Mouse (Mus musculus) limb, embryonic 12.5 days (tissue): ENCODE data around the gene Sipa1. TPM values are rescaled to one million over a fixed set of nuclear protein-coding genes. Genes with fewer than 3 reads are reported as not detected.

Experiments
- ATAC-seq: fragments of 200-750 bp; cut with Nextera tagmentation; 2 replicates; pipeline ENCODE4 v1.8.0; 2017; ENCODE audit warnings: low read depth, moderate TSS enrichment; ENCODE audit not compliant: insufficient number of reproducible peaks, insufficient read depth, low FRiP score, low TSS enrichment
- H3K27ac ChIP-seq: fragments of 300-500 bp; sonication (generic); 2 replicates; pipeline ENCODE4 v1.5.1; 2016; ENCODE audit warnings: mild to moderate bottlenecking, moderate library complexity
- H3K27me3 ChIP-seq: fragments of 300-500 bp; sonication (generic); 2 replicates; pipeline ENCODE4 v1.6.1; 2016; ENCODE audit warnings: mild to moderate bottlenecking, moderate library complexity
- H3K36me3 ChIP-seq: fragments of 300-500 bp; sonication (generic); 2 replicates; pipeline ENCODE4 v1.6.1; 2016; ENCODE audit warnings: mild to moderate bottlenecking, moderate library complexity
- H3K4me1 ChIP-seq: fragments of 300-500 bp; sonication (generic); replicated peaks from 2 replicates; pipeline ENCODE4 v1.6.1; 2016
- H3K4me2 ChIP-seq: fragments of 300-500 bp; sonication (generic); 2 replicates; pipeline ENCODE4 v1.6.1; 2016; ENCODE audit warnings: mild to moderate bottlenecking, moderate library complexity
- H3K4me3 ChIP-seq: fragments of 300-500 bp; sonication (generic); replicated peaks from 2 replicates; pipeline ENCODE4 v1.5.1; 2016; ENCODE audit warnings: mild to moderate bottlenecking
- H3K9ac ChIP-seq: fragments of 300-500 bp; sonication (generic); replicated peaks from 2 replicates; pipeline ENCODE4 v1.6.1; 2016; ENCODE audit warnings: mild to moderate bottlenecking, moderate library complexity
- H3K9me3 ChIP-seq: fragments of 300-500 bp; sonication (generic); 2 replicates; pipeline ENCODE4 v1.6.1; 2016; ENCODE audit warnings: mild to moderate bottlenecking, moderate library complexity
- WGBS: fragments of 180-500 bp; shearing (Covaris S2); methylation state at CpG from one replicate; pipeline ENCODE4 v1.1.7; 2016; 5-methylcytosine and 5-hydroxymethylcytosine counted together
- polyA plus RNA-seq: library from polyadenylated mRNA; unstranded; fragments of >200 nt; fragmentation: Nextera tagmentation; extraction: Ambion mirVana; gene quantifications from 2 replicates; pipeline ENCODE4 v1.2.1, GENCODE M21; 2016

Sipa1 gene
- polyA plus RNA-seq, 1 experiment from 2014 or later, result 26.5 TPM

- Histone ChIP-seq H3K9me3 (no peaks in the 10 kb centered on the region), H3K4me2 (no peak overlapping the region), H3K9ac (no peak overlapping the region), H3K27me3 (no peaks in the 10 kb centered on the region), H3K4me3 (no peak overlapping the region), H3K4me1 (peaks cover 7% of the 10 kb centered on the region), H3K36me3 (no peaks in the 10 kb centered on the region), H3K27ac (no peak overlapping the region)
- WGBS, result 64% methylated on average over 2 of the region's 2 CpGs
- no peak for ATAC-seq
Observed at GRCm38 (mm10) chr19:5614953-5615352, 48.6 kb downstream of the Sipa1 start.

GRCm38 (mm10) chr19:5612762-5613411 is 50.6 kb downstream of the Sipa1 start:
- H3K27ac ChIP-seq, result no peak overlapping the region
- no peak overlapping the region for H3K4me3 ChIP-seq
- H3K4me1 ChIP-seq, result peaks cover 19% of the 10 kb centered on the region
- ATAC-seq, result no peak
- WGBS, result 75% methylated on average over 3 of the region's 3 CpGs
- no peaks in the 10 kb centered on the region for H3K27me3 ChIP-seq
- no peak overlapping the region for H3K4me2 ChIP-seq
- H3K9me3 ChIP-seq, result no peaks in the 10 kb centered on the region
- peaks cover 12% of the 10 kb centered on the region for H3K36me3 ChIP-seq
- no peak overlapping the region for H3K9ac ChIP-seq

- WGBS, result 76% methylated on average over 1 of the region's 1 CpGs
- Histone ChIP-seq H3K4me1 (peaks cover 19% of the 10 kb centered on the region), H3K9ac (no peak overlapping the region), H3K4me2 (no peak overlapping the region), H3K4me3 (no peak overlapping the region), H3K27ac (no peak overlapping the region), H3K36me3 (peaks cover 21% of the 10 kb centered on the region), H3K27me3 (no peaks in the 10 kb centered on the region), H3K9me3 (no peaks in the 10 kb centered on the region)
- no peak for ATAC-seq
Observed at GRCm38 (mm10) chr19:5611973-5612372, 51.5 kb downstream of the Sipa1 start.

GRCm38 (mm10) chr19:5609547-5610404 is 53.7 kb downstream of the Sipa1 start, which contains the start of gene Kat5:
Kat5 (minus strand) TSS chr19:5610237.
- peaks cover 19% of the 10 kb centered on the region for H3K4me1 ChIP-seq
- no peaks in the 10 kb centered on the region for H3K27me3 ChIP-seq
- peak within 1 kb of the TSS; percentile 65 for H3K4me3 ChIP-seq
- H3K4me2 ChIP-seq, result peak within 1 kb of the TSS; percentile 69
- 1% methylated on average over 55 of the region's 55 CpGs for WGBS
- H3K9me3 ChIP-seq, result no peaks in the 10 kb centered on the region
- peak within 1 kb of the TSS; percentile 79 for H3K9ac ChIP-seq
- peaks cover 43% of the 10 kb centered on the region for H3K36me3 ChIP-seq
- H3K27ac ChIP-seq, result peak within 1 kb of the TSS; percentile 98
- peak; percentile 87 for ATAC-seq

GRCm38 (mm10) chr19:5609171-5609546 is 54.3 kb downstream of the Sipa1 start:
- Histone ChIP-seq H3K9me3 (no peaks in the 10 kb centered on the region), H3K4me3 (peak overlapping the region; percentile 65), H3K27ac (peak overlapping the region; percentile 98), H3K9ac (peak overlapping the region; percentile 79), H3K4me2 (peak overlapping the region; percentile 69), H3K36me3 (peaks cover 49% of the 10 kb centered on the region), H3K4me1 (peaks cover 19% of the 10 kb centered on the region), H3K27me3 (no peaks in the 10 kb centered on the region)
- WGBS, result 63% methylated on average over 10 of the region's 10 CpGs
- ATAC-seq, result no peak

GRCm38 (mm10) chr19:5608707-5609106 is 54.8 kb downstream of the Sipa1 start:
- H3K27me3 ChIP-seq, result no peaks in the 10 kb centered on the region
- H3K27ac ChIP-seq, result peak overlapping the region; percentile 98
- WGBS, result 97% methylated on average over 13 of the region's 13 CpGs
- peak overlapping the region; percentile 65 for H3K4me3 ChIP-seq
- H3K36me3 ChIP-seq, result peaks cover 54% of the 10 kb centered on the region
- H3K9me3 ChIP-seq, result no peaks in the 10 kb centered on the region
- peaks cover 19% of the 10 kb centered on the region for H3K4me1 ChIP-seq
- H3K9ac ChIP-seq, result peak overlapping the region; percentile 79
- H3K4me2 ChIP-seq, result peak overlapping the region; percentile 69
- ATAC-seq, result no peak

GRCm38 (mm10) chr19:5607705-5608410 is 55.6 kb downstream of the Sipa1 start:
- Histone ChIP-seq H3K9ac (no peak overlapping the region), H3K4me2 (no peak overlapping the region), H3K4me1 (peaks cover 26% of the 10 kb centered on the region), H3K36me3 (peaks cover 62% of the 10 kb centered on the region), H3K9me3 (no peaks in the 10 kb centered on the region), H3K27ac (no peak overlapping the region), H3K27me3 (no peaks in the 10 kb centered on the region), H3K4me3 (no peak overlapping the region)
- ATAC-seq, result no peak
- WGBS, result 96% methylated on average over 26 of the region's 26 CpGs

- WGBS, result 85% methylated on average over 8 of the region's 8 CpGs
- Histone ChIP-seq H3K4me1 (peaks cover 32% of the 10 kb centered on the region), H3K36me3 (peaks cover 62% of the 10 kb centered on the region), H3K27ac (no peak overlapping the region), H3K27me3 (no peaks in the 10 kb centered on the region), H3K4me3 (no peak overlapping the region), H3K9me3 (no peaks in the 10 kb centered on the region), H3K4me2 (no peak overlapping the region), H3K9ac (peak overlapping the region; percentile 23; the same call in 1 of the 2 replicates)
- ATAC-seq, result no peak
Observed at GRCm38 (mm10) chr19:5606196-5606595, 57.3 kb downstream of the Sipa1 start.

- Histone ChIP-seq H3K4me2 (no peak overlapping the region), H3K27ac (no peak overlapping the region), H3K9ac (no peak overlapping the region), H3K4me3 (no peak overlapping the region), H3K9me3 (no peaks in the 10 kb centered on the region), H3K4me1 (peaks cover 24% of the 10 kb centered on the region), H3K27me3 (no peaks in the 10 kb centered on the region), H3K36me3 (peaks cover 62% of the 10 kb centered on the region)
- no peak for ATAC-seq
- 96% methylated on average over 7 of the region's 7 CpGs for WGBS
Observed at GRCm38 (mm10) chr19:5605126-5605525, 58.4 kb downstream of the Sipa1 start.

GRCm38 (mm10) chr19:5603664-5604063 is 59.8 kb downstream of the Sipa1 start:
- H3K27ac ChIP-seq, result no peak overlapping the region
- peak overlapping the region; percentile 97; the same call in 1 of the 2 replicates for H3K4me3 ChIP-seq
- no peaks in the 10 kb centered on the region for H3K27me3 ChIP-seq
- no peak overlapping the region for H3K4me2 ChIP-seq
- no peak overlapping the region for H3K9ac ChIP-seq
- no peaks in the 10 kb centered on the region for H3K9me3 ChIP-seq
- peaks cover 17% of the 10 kb centered on the region for H3K4me1 ChIP-seq
- 84% methylated on average over 7 of the region's 7 CpGs for WGBS
- H3K36me3 ChIP-seq, result peaks cover 58% of the 10 kb centered on the region
- no peak for ATAC-seq
